22 mouse cellular contexts compared by ENCODE assay signal in genomic region chr6:100593857-100594256, GRCm38 (mm10).
A peak's percentile ranks its signal among the peaks of the same experiment; 100 is the strongest.
DNase-seq lines count a peak whose midpoint lies in the region; ATAC-seq and TF ChIP-seq lines count a peak whose summit lies in the region.
"Had no signal": no experiment of that assay in that cellular context is flagged by ENCODE, and none has a peak within 500 bp of the region (broad histone marks: within the 10 kb centered on the region; RNA-seq: fewer than 3 reads in every experiment).

No protein-coding gene starts in this region.

- 46% methylated on average over 8 of the region's 8 CpGs for WGBS in hindbrain, embryonic 11.5 days
- 30% methylated on average over 8 of the region's 8 CpGs for WGBS in hindbrain, embryonic 13.5 days
- WGBS in midbrain, postnatal 0 days, result 46% methylated on average over 8 of the region's 8 CpGs
- WGBS in midbrain, embryonic 10.5 days, result 64% methylated on average over 8 of the region's 8 CpGs

- H3K4me2 ChIP-seq in hindbrain, embryonic 11.5 days (replicated peaks; ENCODE audit: low read depth, low read length), result no peak overlapping the region
- H3K4me2 ChIP-seq in hindbrain, embryonic 13.5 days, result no peak overlapping the region
- no peak overlapping the region for H3K4me2 ChIP-seq in midbrain, postnatal 0 days (ENCODE audit: low read depth, low read length, poor library complexity, severe bottlenecking)
- H3K4me2 ChIP-seq: embryonic facial prominence, embryonic 15.5 days had no signal

- H3K4me3 ChIP-seq in hindbrain, embryonic 11.5 days (ENCODE audit: low read depth, low read length), result no peak overlapping the region
- H3K4me3 ChIP-seq in hindbrain, embryonic 13.5 days, result no peak overlapping the region
- no peak overlapping the region for H3K4me3 ChIP-seq in midbrain, postnatal 0 days (ENCODE audit: low read depth, low read length)
- H3K4me3 ChIP-seq in midbrain, embryonic 10.5 days, result no peak overlapping the region
- no peak overlapping the region for H3K4me3 ChIP-seq in gastrocnemius, adult 2 months
- H3K4me3 ChIP-seq: embryonic facial prominence, embryonic 15.5 days; erythroblast, embryonic 14.5 days; heart, embryonic 10.5 days had no signal

- no peaks in the 10 kb centered on the region for H3K4me1 ChIP-seq in hindbrain, embryonic 11.5 days (replicated peaks; ENCODE audit: control insufficient read depth, insufficient read depth, low read length)
- peaks cover 4% of the 10 kb centered on the region; the same call in 1 of the 2 replicates for H3K4me1 ChIP-seq in hindbrain, embryonic 13.5 days (replicated peaks)
- no peaks in the 10 kb centered on the region for H3K4me1 ChIP-seq in midbrain, postnatal 0 days (ENCODE audit: insufficient read depth, low read length)
- peaks cover 28% of the 10 kb centered on the region for H3K4me1 ChIP-seq in midbrain, embryonic 10.5 days
- H3K4me1 ChIP-seq: embryonic facial prominence, embryonic 15.5 days; heart, embryonic 10.5 days had no signal

- no peak for ATAC-seq in hindbrain, embryonic 11.5 days (ENCODE audit: low FRiP score)
- no peak for ATAC-seq in hindbrain, embryonic 13.5 days (ENCODE audit: low FRiP score)
- ATAC-seq in midbrain, postnatal 0 days (ENCODE audit: low FRiP score), result no peak
- ATAC-seq: CD4-positive, CD25-positive, alpha-beta regulatory T cell, adult 4 months; forebrain, embryonic 16.5 days had no signal

- no peaks in the 10 kb centered on the region for H3K36me3 ChIP-seq in hindbrain, embryonic 11.5 days (ENCODE audit: control insufficient read depth, insufficient read depth, low read length)
- H3K36me3 ChIP-seq in hindbrain, embryonic 13.5 days, result no peaks in the 10 kb centered on the region
- H3K36me3 ChIP-seq in midbrain, postnatal 0 days (ENCODE audit: insufficient read depth, low read length), result no peaks in the 10 kb centered on the region
- no peaks in the 10 kb centered on the region for H3K36me3 ChIP-seq in midbrain, embryonic 10.5 days
- H3K36me3 ChIP-seq: embryonic facial prominence, embryonic 15.5 days; heart, embryonic 10.5 days had no signal

- no peak overlapping the region for H3K9ac ChIP-seq in hindbrain, embryonic 11.5 days (ENCODE audit: low read depth, low read length)
- no peak overlapping the region for H3K9ac ChIP-seq in hindbrain, embryonic 13.5 days
- H3K9ac ChIP-seq in midbrain, postnatal 0 days (replicated peaks; ENCODE audit: low read length, poor library complexity, severe bottlenecking), result no peak overlapping the region
- H3K9ac ChIP-seq: embryonic facial prominence, embryonic 15.5 days had no signal

- H3K9me3 ChIP-seq in hindbrain, embryonic 11.5 days (ENCODE audit: control insufficient read depth, low read length), result no peaks in the 10 kb centered on the region
- H3K9me3 ChIP-seq in hindbrain, embryonic 13.5 days, result no peaks in the 10 kb centered on the region
- no peaks in the 10 kb centered on the region for H3K9me3 ChIP-seq in midbrain, postnatal 0 days (ENCODE audit: low read length)
- H3K9me3 ChIP-seq in midbrain, embryonic 10.5 days (replicated peaks), result no peaks in the 10 kb centered on the region
- H3K9me3 ChIP-seq: embryonic facial prominence, embryonic 15.5 days; G1E; heart, embryonic 10.5 days had no signal

- H3K27ac ChIP-seq in hindbrain, embryonic 11.5 days (ENCODE audit: low read depth, low read length), result 0 out of 2 replicates have a peak overlapping the region, but pooled peaks have one; percentile 24
- H3K27ac ChIP-seq in hindbrain, embryonic 13.5 days, result no peak overlapping the region
- H3K27ac ChIP-seq in midbrain, postnatal 0 days (ENCODE audit: low read depth, low read length), result no peak overlapping the region
- H3K27ac ChIP-seq in midbrain, embryonic 10.5 days (replicated peaks), result no peak overlapping the region; the same call in 1 of the 2 replicates
- H3K27ac ChIP-seq in gastrocnemius, adult 2 months, result no peak overlapping the region
- H3K27ac ChIP-seq: embryonic facial prominence, embryonic 15.5 days; heart, embryonic 10.5 days had no signal

- TF ChIP-seq CTCF in midbrain, postnatal 0 days (IDR thresholded peaks at IDR 0.05), result no peak
- TF ChIP-seq CTCF in gastrocnemius, adult 2 months (IDR thresholded peaks at IDR 0.05), result no peak

- DNase-seq in embryo, embryonic 10.5 days (ENCODE audit: low spot score), result peak; percentile 27
- no peak for DNase-seq in embryo, embryonic 10 days (ENCODE audit: low spot score)
- peak; percentile 38 for DNase-seq in hindbrain, embryonic 11.5 days (ENCODE audit: low spot score)
- peak; percentile 28 for DNase-seq in midbrain, postnatal 0 days (ENCODE audit: low spot score)
- no peak for DNase-seq in midbrain, embryonic 10.5 days (ENCODE audit: low spot score)
- DNase-seq in gastrocnemius, adult 2 months, result no peak
- DNase-seq: adrenal gland, postnatal 10 days; B cell, adult 2 months; cerebellum, adult 11 months; cerebellum, adult 8-10 months; cerebellum, postnatal 14 days; gastrocnemius, postnatal 25 days; heart, postnatal 10 days; heart, postnatal 4 days; kidney, adult 11 months had no signal

- no peaks in the 10 kb centered on the region for H3K27me3 ChIP-seq in hindbrain, embryonic 11.5 days (ENCODE audit: control insufficient read depth, insufficient read depth, low read length)
- H3K27me3 ChIP-seq in hindbrain, embryonic 13.5 days, result no peaks in the 10 kb centered on the region
- no peaks in the 10 kb centered on the region for H3K27me3 ChIP-seq in midbrain, postnatal 0 days (ENCODE audit: insufficient read depth, low read length)
- no peaks in the 10 kb centered on the region for H3K27me3 ChIP-seq in midbrain, embryonic 10.5 days (ENCODE audit: low read depth, poor library complexity, severe bottlenecking)
- H3K27me3 ChIP-seq: embryonic facial prominence, embryonic 15.5 days had no signal

- intact Hi-C loops in gastrocnemius, adult 2 months (cut with DNase I), result no loop called here

Comparison
In these comparisons a context has a peak if more than half of its experiments do, and no peak if none do; other contexts are left out.
1. DNase-seq: peak in embryo, embryonic 10.5 days (single experiment), hindbrain, embryonic 11.5 days (single experiment) and midbrain, postnatal 0 days (single experiment); none in embryo, embryonic 10 days (single experiment), midbrain, embryonic 10.5 days (single experiment) and gastrocnemius, adult 2 months (single experiment).